Mouse (Mus musculus): ENCODE results near the gene Abcb4. TPM values are rescaled to one million over a fixed set of nuclear protein-coding genes. Genes with fewer than 3 reads are reported as not detected.
"Not testable (repeated sequence)": the region's sequence is repeated elsewhere in the genome, so short reads cannot be mapped to it uniquely, and the experiment has no call there.

Gene Abcb4
- total RNA-seq, 2 experiments from 2014 or later = 4.4 to 5.7 TPM

DNA sequence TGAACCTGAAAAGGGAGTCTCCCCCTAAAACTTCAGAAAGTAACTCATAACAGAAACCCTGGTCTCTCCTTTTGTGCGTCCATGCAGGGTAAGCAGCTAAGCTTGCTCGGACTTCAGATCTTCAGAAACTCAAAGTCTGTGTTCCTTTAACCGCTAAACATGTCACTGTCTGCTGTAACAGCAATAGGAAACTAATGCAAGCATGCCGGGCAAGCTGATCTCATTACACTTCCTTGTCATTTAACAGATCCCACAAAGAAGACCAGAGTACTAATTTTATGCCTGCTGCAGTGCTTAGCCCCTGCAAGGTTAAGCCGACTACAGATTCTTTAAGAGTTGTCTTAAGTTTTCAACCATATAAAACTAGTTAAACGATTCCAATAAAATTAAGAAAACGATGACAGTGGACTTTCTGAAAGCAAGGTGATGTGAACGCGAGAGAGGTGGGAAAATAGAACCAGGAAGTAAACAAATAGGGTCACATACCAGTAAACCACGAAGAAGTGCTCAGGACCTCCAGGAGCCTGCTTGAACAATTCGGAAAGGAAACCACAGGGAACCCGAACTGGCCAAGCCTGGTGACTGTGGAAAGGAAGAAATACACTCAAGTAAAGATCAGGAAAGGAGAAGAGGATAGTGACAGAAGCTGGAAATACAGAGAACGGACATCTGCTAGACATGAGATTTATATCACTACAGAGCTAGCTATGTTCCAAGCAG is 102.6 kb downstream of the Abcb4 start:
- DNase-seq (ENCODE audit: extremely low spot score in 1 of 2, low spot score in 1 of 2) = no peak

DNA sequence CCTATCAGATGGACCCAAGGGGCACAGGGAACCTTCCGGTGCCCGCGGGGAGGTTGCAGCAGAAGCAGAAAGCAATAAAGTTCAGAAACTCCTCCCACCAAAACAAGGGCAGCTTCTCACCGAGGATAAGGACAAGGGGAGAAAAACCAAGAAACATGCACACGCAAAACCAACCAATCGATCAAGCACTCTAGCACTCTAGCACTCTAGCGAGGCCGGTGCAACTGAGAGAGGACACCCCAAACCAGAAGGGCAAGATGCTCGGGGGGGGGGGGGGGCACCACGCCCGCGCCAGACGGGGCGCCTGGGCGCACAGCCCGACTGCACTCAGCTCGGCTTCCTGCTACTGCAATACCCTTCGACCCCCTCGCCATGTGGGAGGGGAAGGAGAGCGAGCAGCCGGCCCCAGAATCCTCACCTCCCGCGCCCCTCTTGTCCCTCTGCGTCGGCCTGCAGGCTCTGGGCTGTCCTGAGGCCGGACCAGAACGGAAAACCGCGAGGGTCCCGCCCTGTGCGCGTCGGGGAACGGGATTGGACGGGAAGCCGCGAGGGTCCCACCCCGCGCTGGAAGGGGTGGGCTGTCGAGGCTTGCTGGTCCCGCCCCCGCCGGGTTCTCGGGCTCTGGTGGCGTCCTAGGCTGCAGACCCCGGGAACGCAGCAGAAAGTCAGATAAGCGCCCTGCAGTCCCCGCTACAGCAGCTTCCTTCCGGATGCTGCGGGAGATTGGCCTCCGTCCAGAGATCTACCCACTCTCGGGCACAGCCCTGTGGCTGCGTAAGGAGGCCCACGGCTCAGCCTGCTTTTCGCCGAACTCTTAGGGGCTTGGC is 103.4 kb downstream of the Abcb4 start, which contains the start of gene Crot:
TSS of gene Crot (minus strand) at position 639 of the 827 bp plus-strand sequence.
- peak; percentile 84 to 87 for DNase-seq (ENCODE audit: extremely low spot score in 1 of 2, low spot score in 1 of 2)

DNA sequence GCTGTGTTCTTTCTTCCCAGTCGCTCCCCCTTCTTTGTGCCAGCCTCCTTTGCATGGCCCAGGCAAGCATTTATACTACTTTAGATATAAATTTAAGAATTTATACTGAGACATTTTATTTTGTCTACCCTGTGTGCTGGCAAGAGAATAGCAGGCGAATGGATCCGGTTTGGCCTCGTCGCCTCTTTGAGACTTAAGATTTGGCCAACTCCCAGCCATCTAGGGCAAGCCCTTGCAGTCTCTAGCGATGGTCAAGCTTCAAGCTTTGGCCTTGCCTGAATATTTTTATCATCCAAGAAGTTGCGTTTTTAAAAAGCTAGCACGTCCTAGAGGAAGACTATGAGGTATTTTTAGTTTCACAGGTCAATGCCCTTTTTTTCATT is 104.0 kb downstream of the Abcb4 start:
- no peak for DNase-seq (ENCODE audit: extremely low spot score in 1 of 2, low spot score in 1 of 2)

DNA sequence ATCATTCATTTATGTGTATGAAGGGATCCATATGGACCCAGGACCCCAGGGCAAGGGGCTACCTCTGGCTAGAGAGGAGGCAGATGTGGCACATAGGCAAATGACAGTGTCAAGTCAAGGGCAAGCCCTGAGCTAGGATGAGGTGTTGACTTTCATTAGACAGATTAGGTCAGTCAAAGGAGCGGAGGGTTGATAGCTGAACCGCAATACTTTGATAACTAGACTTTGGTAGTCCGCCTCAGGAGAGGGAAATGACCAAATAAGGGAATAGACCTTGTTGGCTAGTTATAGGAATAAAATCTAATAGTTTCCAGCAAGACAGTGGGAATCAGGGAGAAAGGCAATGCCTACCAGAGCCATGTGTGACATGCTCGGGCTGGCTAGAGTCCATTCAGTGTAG is 105.6 kb downstream of the Abcb4 start:
- DNase-seq (ENCODE audit: extremely low spot score in 1 of 2, low spot score in 1 of 2) = no peak

DNA sequence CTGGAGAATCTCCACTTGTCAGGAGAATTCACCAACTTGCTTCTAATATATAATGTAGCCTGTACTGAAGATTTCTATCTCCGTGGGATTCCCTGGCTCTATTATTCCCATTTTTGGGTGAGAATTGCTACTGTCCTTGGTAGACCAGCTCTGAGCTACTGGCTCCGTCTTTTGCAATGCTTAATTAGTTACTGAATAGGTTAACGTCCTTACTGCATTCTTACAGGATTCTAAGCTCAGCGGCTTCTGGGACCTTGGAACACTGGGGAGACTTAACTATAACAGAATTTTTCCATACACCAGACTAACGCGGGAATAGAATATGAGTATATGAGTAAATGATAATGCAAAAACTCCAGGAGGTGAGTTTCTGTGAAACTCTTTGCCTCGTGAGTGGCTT is 106.5 kb downstream of the Abcb4 start:
- not testable (repeated sequence) for DNase-seq (ENCODE audit: extremely low spot score in 1 of 2, low spot score in 1 of 2)

DNA sequence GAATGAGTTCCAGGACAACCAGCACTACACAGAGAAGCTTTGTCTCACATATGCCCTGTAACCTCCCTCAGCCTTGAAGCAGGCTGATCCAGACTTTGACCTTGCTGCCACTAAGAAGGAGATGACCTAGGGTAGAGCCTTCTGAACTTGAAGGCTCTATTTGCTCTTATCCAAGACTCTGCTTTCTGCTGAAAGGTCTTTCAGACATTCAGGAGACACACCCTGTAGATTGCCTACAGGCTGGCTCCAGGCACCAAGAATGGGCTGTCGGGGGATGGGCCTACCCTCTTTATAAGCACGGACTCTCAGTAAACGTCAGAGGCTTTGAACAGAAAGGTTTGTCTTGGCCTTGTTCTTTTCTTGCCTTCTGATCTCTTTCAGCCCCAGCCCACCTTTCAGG is 113.1 kb downstream of the Abcb4 start:
- DNase-seq (ENCODE audit: extremely low spot score in 1 of 2, low spot score in 1 of 2) = not testable (repeated sequence)

Other genes starting within 250 kb of the Abcb4 start
- gene Abcb1a, start 233.6 kb upstream of the Abcb4 start, total RNA-seq (2021) = 10 to 100 TPM; 16.6 to 17.8 TPM
- gene Abcb1b, start 95.6 kb upstream of the Abcb4 start, total RNA-seq (2021) = 1 to 10 TPM; 3.7 to 4.4 TPM
- gene Crot, start 103.6 kb downstream of the Abcb4 start, total RNA-seq (2021) = 10 to 100 TPM; 23.8 to 25.2 TPM
- gene Tmem243, start 207.0 kb downstream of the Abcb4 start, total RNA-seq (2021) = 10 to 100 TPM in 1 of 2 experiments, 1 to 10 TPM in 1; 8.8 to 10.2 TPM